Mouse (Mus musculus): ENCODE data around the gene Svs5. TPM values are rescaled to one million over a fixed set of nuclear protein-coding genes. Genes with fewer than 3 reads are reported as not detected.

The Svs5 gene
- polyA plus RNA-seq, 1 experiment from 2014 or later, result not detected

Small RNA genes within 50 kb of the gene (microRNA-seq; reads per million reads assigned to microRNA genes)
- not detected for gene Mir7678

Other genes with a start within 250 kb of the Svs5 start
- 0.15 TPM in 1 of 2 replicates, not detected in the other for gene Kcns1, start 161.6 kb upstream of the Svs5 start, polyA plus RNA-seq (2016; fragmentation: Nextera tagmentation; extraction: Ambion mirVana)
- gene Wfdc5, start 150.0 kb upstream of the Svs5 start, polyA plus RNA-seq (2016; fragmentation: Nextera tagmentation; extraction: Ambion mirVana), result not detected in 2 replicates
- gene Wfdc12, start 142.1 kb upstream of the Svs5 start, polyA plus RNA-seq (2016; fragmentation: Nextera tagmentation; extraction: Ambion mirVana), result not detected in 2 replicates
- gene Wfdc15a, start 132.6 kb upstream of the Svs5 start, polyA plus RNA-seq (2016; fragmentation: Nextera tagmentation; extraction: Ambion mirVana), result not detected in 2 replicates
- gene Wfdc15b, start 111.1 kb upstream of the Svs5 start, polyA plus RNA-seq (2016; fragmentation: Nextera tagmentation; extraction: Ambion mirVana), result not detected in 2 replicates
- gene Svs2, start 94.3 kb upstream of the Svs5 start, polyA plus RNA-seq (2016; fragmentation: Nextera tagmentation; extraction: Ambion mirVana), result not detected in 2 replicates
- gene Svs3b, start 76.1 kb upstream of the Svs5 start, polyA plus RNA-seq (2016; fragmentation: Nextera tagmentation; extraction: Ambion mirVana), result not detected in 2 replicates
- not detected in 2 replicates for gene Svs4, start 54.3 kb upstream of the Svs5 start, polyA plus RNA-seq (2016; fragmentation: Nextera tagmentation; extraction: Ambion mirVana)
- not detected in 2 replicates for gene Svs3a, start 43.5 kb upstream of the Svs5 start, polyA plus RNA-seq (2016; fragmentation: Nextera tagmentation; extraction: Ambion mirVana)
- not detected in 2 replicates for gene Svs6, start 16.0 kb upstream of the Svs5 start, polyA plus RNA-seq (2016; fragmentation: Nextera tagmentation; extraction: Ambion mirVana)
- 0.46 TPM in 1 of 2 replicates, not detected in the other for gene Slpi, start 56.4 kb downstream of the Svs5 start, polyA plus RNA-seq (2016; fragmentation: Nextera tagmentation; extraction: Ambion mirVana)
- 0.03 TPM in 1 of 2 replicates, not detected in the other for gene Rbpjl, start 70.4 kb downstream of the Svs5 start, polyA plus RNA-seq (2016; fragmentation: Nextera tagmentation; extraction: Ambion mirVana)
- gene Matn4, start 72.4 kb downstream of the Svs5 start, polyA plus RNA-seq (2016; fragmentation: Nextera tagmentation; extraction: Ambion mirVana), result 0.15 and 3.0 TPM in 2 replicates
- gene Sdc4, start 111.1 kb downstream of the Svs5 start, polyA plus RNA-seq (2016; fragmentation: Nextera tagmentation; extraction: Ambion mirVana), result 22.1 and 24.2 TPM in 2 replicates
- gene Sys1, start 124.2 kb downstream of the Svs5 start, polyA plus RNA-seq (2016; fragmentation: Nextera tagmentation; extraction: Ambion mirVana), result 54.4 and 54.5 TPM in 2 replicates
- gene Gm20458, start 128.2 kb downstream of the Svs5 start, polyA plus RNA-seq (2016; fragmentation: Nextera tagmentation; extraction: Ambion mirVana), result 2.2 and 3.2 TPM in 2 replicates
- gene Trp53tg5, start 141.0 kb downstream of the Svs5 start, polyA plus RNA-seq (2016; fragmentation: Nextera tagmentation; extraction: Ambion mirVana), result not detected in 2 replicates
- 0.70 and 2.1 TPM in 2 replicates for gene Dbndd2, start 153.4 kb downstream of the Svs5 start, polyA plus RNA-seq (2016; fragmentation: Nextera tagmentation; extraction: Ambion mirVana)
- 35.7 and 37.5 TPM in 2 replicates for gene Pigt, start 164.8 kb downstream of the Svs5 start, polyA plus RNA-seq (2016; fragmentation: Nextera tagmentation; extraction: Ambion mirVana)
- 35.5 and 40.0 TPM in 2 replicates for gene Wfdc2, start 229.7 kb downstream of the Svs5 start, polyA plus RNA-seq (2016; fragmentation: Nextera tagmentation; extraction: Ambion mirVana)
- not detected in 2 replicates for gene Spint3, start 240.7 kb downstream of the Svs5 start, polyA plus RNA-seq (2016; fragmentation: Nextera tagmentation; extraction: Ambion mirVana)

Data from limb, embryonic 10.5 days (tissue).